1 mouse cellular context compared by ENCODE assay signal in the genomic region with DNA sequence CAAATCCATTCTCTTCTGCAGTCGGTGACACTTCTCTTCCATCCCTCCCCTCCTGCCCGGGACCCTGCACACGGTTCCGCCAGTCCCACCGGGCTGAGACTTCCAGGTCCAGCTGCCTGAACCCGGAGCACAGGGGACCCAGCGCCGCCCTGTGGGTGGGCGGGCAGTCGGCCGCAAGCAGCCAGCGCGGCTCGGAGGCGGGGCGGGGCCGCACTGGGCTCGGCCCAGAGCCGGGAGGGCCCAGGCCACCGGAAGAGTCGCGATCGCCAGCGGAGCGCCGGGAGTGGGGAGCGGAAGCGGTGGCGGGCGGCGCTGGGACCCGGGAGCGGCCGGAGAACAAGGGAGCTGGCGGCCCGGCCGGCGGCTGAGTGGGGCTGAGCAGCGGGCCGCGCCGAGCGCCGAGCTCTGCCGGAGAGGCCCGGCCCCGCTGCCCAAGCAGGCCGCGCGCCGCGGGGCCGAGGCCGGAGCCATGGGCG.
TF ChIP-seq lines count a peak whose summit lies in the region.

A gene (plus strand): TSS at position 257 of the 476 bp plus-strand sequence.

TF ChIP-seq in MEL, 35 proteins besides CTCF, POLR2A, EP300 and RAD21 (continued from another document):
- 0 out of 2 replicates have a peak, but pooled peaks have one; percentile 18 for TF ChIP-seq NRF1 (IDR thresholded peaks at IDR 0.05; ENCODE audit: insufficient read depth, low read depth, low read length, poor library complexity, severe bottlenecking)
